Mouse (Mus musculus) kidney, adult 2 months (tissue): ENCODE results near the gene Kctd10.

Experiments used
- CTCF ChIP-seq: fragments of 200-500 bp; conservative IDR thresholded peaks from 2 replicates; pipeline ENCODE4 v1.5.1; 2011; ENCODE audit warnings: low read depth, mild to moderate bottlenecking, control low read depth, low read length, moderate library complexity, mixed read lengths; ENCODE audit not compliant: insufficient read depth, insufficient read length
- POLR2A ChIP-seq: fragments of 200-500 bp; IDR thresholded peaks from one replicate; pipeline ENCODE4 v1.6.1; 2011; ENCODE audit warnings: low read depth, low read length, control low read depth

DNA sequence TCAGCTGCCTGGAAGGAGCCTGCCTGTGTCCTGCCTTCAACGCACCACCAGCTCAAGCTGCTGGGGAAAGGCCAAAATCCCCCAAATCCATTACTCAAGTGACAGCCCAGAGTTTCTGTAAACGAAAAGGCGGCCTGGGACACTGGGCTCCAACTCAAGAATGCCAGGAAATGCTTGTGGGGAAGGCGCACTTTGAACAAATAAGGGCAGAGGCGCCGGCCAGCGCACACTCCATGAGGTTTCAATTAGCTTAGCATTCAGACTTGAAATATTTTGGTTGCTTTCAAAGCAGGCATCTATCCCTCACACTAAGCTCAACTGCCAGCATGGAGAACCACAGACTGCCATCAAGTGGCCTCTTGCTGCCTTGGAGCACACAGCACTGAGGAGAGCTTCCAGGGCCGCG, 9.9 kb downstream of the Kctd10 start:
- no peak for TF ChIP-seq CTCF
- TF ChIP-seq POLR2A: no peak
